Mouse (Mus musculus) natural killer cell, adult 2 months (primary cell): ENCODE data around the gene Mctp1.
A peak's percentile ranks its signal among the peaks of the same experiment; 100 is the strongest.

Experiments
- DNase-seq, 2 experiments: peaks; one replicate each; pipeline ENCODE4 v3.0.0; 2022; ENCODE audit warnings: low spot score in 2 of 2

Gene Mctp1

DNA sequence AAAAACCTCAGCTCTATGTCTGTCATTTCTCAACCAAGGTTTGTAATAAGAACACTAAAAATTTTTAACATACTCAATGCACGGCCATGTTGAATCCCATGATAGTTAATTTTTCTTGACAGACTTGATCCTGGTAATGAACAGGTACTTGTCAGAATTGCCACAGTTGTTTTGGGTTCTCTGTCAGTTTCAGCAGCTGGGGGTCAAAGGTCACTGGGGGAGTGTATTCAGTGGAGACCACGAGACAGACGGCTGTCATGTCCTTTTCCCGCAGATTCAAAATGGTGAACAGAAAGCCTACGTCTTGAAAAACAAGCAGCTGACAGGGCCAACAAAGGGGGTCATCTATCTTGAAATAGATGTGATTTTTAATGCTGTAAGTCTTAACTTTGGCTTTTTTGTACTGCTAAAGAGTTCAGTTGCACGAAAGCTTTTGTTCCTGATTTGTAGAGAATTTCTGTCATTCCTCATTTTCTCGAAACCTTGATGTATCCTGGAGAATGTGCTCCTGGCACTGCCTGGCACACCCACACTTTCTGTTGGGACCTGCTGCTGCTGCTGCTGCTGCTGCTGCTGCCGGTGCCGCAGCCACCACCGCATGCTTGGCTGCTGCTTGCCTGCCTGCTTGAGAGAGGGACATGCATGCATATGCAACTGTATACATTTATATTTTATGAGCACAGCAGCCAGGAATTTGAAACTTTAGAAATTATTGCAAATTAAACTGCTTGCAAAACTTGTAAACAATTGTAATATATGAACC is 440.8 kb downstream of the Mctp1 start:
- no peak for DNase-seq

DNA sequence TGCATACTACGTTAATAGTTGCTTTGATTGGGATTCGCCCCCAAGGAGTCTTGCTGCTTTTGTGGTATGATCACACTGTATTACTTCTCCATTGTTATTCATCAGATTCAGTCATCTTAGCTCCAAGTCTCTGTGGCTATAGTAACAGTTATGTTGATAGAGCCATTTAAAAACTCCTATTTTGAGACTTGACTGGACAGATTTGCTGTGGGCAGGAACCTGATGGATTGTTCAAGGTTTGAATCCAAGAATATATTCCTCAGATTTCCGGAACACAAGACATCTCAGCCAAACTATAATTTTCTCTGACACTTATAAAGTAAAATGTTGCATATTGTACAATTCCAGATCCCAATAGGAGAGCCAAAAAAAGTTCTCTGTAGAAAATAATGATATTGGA is 443.4 kb downstream of the Mctp1 start:
- no peak for DNase-seq

DNA sequence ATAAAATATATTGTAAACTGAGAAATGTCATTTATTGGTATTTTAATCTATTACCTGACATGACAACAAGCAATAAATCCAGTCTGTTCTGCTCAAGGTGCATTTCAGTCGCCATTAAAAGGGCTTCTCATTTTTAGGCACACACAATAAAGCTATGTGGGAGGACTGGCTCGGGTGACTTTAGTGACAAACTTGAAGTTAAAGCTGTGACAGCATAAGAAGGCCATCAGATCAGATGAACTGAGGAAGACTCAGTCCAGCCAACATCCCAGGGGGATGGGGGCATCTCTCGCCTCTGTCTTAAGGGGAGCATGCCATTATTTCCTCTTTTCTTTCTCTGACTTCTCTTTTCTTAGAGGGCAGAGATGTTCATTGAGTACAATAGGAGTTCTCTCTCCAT is 453.7 kb downstream of the Mctp1 start:
- no peak for DNase-seq

DNA sequence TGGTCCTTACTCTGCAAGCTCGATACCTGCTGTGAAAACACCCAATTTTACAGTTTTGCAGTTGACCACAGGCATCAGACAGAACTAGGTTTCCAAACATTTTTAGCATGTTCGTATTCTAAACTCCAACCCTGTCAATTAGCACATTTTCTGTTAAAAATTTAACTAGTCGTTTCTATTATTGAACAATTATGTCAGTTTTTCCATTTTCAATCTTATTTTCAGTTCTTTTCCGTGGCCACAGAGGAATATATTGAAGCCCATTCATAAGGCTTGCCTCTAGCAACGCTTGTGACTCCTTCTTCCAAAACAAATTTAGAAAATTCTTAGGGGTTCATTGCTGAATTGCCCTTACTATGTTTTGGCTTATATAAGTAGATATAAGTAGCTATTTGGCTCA is 456.4 kb downstream of the Mctp1 start:
- DNase-seq, result no peak

DNA sequence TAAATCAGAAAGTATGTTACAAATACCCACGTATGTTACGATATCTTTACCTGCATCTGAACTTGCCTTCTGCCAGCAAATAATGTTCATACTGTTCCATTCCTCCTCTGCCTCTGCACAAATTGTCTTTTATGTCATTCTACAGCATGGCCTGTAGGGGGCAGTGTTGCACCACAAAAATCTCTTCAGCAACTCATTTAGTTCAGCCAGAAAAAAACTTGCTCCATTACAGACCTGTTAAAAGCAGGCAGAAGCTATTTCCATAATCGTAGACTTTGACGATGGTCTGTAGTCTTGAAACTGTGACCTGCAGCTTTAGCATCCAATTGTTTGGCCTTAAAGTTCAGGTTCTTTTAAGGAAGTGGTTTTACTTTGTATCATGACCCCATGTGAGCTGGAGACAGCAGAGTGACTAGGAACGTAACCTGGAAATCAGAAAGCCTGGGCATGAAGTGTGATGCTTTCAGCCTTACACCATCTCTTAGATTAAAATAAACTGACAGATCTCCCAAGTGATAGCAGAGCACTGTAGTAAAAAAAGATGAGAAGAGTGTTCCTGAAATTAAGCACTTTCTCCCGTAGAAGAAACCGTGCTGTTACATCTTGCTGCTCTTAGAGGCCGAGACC is 460.4 kb downstream of the Mctp1 start:
- DNase-seq, result peak; percentile 12 to 38

DNA sequence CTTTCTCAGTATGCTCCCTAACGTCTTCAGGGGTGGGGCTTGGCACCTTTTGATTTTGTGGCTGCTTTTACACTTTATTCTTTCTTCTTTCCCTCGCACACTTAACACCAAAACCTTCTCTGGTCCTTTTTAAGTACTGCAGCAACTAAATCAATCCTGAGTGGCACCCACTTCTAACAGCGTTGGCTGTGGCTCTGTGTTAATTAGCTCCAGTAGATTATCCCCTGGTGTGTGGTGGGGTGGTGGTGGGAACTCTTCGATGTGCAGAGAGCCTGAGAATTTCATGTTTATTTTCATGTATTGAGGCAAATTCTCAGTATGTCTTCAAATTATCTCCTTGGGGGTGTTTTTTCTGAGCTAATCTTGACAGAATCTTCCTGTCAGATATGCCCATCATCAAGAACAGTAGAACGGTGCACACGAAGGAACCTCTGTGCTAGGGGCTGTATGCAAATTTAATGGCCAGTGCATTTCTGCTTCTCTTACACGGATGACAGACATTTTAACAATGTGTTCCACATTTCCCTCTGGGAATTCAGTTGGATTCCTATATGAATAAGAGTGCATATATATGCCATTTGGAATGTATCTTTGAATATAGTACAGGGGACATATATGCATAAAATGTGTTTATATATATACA is 466.2 kb downstream of the Mctp1 start:
- no peak for DNase-seq

DNA sequence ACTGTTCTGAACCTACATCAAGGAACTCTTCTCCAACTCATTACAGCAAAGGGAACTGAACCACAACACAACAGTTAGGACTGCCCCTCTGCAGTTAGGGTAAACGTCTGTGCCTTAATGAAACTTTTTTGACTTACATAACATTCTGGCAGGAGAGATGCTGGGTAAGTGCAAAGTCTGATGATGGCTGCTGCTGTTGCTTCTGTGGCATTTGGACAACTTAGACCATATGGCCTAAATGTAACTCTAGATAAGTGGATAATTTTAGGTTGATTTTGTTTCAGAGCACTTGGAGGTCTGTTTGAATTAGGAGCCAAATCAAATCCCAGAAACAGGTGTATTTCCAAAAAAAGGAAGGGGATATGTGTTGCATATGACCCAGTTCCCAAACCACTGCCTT is 470.0 kb downstream of the Mctp1 start:
- no peak for DNase-seq

DNA sequence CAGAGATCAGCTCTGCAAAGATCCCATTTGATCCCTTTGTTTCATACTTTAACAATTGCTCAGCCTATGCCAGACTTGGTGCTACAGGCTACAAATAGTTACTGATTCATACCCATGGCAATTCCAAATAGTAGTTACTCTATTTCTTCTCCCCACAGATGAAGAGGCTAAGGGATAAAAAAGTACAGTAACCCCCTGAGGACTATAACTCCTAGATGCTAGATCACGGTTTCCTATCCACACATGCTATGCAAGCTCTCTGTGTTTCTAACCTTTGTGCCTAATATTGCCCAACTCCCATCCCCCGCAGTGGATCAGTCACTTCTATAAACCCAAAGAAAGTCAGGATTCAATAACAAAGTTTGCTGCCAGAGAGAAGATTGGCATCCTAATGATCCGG is 470.7 kb downstream of the Mctp1 start:
- no peak for DNase-seq

DNA sequence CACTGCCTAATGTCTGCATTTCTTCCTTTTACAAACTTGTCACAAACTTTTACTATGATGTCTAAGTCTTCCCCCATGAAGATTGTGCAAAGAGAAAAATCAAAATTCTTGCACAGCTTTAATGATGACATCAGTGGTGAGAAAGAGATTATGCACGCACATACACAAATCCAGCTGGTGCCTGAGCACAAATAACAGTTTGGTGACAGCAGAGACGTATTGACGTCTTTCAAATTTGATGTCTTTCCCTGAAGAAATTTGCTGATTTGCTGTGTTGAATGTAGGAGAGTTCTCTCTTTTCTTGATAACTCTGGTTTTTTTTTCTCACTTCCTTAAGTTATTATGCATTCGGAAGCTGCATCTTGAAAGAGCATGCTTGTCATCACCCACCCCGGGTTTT is 472.7 kb downstream of the Mctp1 start:
- no peak for DNase-seq

DNA sequence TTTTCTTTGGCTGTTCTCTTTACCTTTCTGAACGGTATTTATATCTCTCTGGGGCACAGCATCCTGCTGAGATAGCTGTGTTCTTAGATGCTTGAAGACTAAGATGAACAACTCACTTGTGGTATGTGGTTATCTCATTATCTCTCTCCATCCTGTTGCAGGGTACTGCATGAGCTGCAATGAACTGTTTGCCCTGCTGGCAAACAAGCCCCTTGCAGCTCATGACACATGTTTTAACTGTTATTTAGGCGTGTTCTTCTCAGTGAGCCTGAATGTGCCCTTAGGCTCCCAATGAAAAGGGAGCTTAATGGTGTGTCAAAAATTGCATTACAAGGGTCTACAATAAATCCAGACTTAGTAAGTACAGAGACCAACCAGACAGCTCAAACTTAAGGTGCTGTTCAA is 473.7 kb downstream of the Mctp1 start:
- no peak for DNase-seq

DNA sequence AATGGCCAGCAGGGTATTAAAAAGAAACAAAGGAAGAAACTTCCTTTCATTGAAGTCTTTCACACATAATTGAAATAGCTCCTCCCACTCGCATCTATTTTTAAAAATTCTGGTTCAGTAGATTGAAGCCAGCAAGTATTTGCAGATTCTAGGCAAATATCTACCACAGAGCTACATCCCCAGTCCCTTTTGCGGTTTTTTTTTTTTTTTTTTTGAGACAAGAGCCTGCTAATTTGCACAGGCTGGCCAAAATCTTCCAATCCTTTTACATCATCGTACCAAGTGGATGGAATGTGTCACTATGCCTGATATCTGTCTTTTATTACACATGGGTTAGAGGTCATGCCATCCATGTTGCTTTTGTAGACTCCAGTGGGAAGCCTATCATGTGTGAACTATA is 486.0 kb downstream of the Mctp1 start:
- no peak for DNase-seq

DNA sequence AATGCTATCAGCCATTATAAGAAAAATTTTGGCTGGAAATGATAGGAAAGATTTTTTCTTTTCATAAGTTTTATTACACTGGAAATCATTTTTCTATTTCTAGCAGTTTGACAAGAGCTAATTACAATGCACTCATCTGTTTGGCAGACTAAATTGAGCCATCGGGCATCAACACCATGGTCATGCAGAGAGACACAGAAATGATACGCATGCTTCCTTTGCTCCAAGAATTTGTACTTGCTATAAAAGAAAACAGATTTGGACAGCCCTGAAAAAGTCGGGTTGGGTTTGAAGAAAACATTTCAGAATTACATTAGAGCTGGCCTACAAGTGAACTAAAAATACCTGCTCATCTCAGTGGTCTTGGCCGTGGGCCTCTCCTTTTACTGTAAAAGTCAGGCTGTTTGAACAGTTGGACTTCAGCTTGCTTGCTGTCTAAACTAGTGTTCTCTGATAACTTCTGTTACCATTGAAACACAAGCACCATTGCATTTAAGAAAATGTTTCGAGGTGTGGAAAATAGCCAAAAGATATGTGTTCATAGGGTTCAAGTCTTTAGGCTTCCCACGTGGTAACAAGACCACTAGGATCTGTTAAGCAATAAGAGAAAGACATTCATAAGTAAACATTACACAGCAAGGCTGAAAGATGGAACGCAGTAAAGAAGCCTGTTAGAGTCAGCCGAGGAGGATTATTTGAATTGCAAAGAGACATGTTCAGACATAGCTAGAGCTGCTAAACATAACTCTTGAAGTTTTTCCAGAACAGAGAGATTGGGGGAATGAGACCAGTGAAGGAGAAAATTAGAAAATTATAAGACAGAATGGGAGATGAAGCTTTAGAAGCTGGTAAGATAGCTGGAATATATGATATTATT is 493.8 kb downstream of the Mctp1 start:
- no peak for DNase-seq

DNA sequence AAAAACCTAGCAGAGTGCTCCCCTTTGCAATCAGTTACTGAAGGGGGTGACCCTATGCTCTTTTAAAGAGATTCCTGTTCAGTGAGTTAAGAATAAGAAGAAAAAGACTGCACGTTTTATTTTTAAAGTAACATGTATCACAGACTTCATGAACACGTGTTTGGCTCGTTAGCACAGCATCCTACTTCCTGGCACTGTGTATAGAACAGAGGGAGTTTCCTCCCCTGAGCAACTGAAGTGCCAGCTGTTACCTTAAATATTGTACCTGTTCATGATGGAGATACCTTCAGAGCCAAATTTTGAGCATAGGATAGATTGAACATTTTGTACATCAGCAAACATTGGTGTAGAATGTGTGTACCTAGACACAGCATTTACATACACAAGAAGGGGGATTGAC is 494.7 kb downstream of the Mctp1 start:
- DNase-seq, result no peak

DNA sequence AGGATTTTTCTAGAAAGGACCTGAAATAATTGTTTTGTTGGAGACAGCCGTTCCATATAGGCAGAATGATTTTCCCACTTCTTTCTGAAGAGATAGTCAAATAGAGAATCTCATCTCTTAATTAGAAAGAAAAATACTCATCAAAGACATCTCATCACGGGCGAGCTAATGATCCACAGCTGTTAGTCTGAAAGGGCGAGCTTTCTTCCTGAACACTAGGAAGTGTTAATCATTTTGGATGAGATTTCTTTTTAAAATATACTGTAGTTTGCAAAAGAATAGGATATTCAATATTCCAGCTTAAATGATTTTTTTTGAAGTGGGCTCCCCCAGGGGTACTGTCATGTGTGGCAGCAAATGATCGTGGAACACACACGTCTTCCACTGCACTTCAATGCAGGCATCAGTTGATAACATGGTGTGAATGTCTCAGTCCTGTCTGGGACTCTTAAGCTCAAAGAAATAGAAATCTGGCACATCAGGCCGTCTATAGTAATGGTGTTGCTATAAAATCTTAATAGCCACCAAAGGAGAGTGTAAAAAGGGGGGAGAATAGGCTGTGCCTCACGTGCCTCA is 500.3 kb downstream of the Mctp1 start:
- no peak for DNase-seq

DNA sequence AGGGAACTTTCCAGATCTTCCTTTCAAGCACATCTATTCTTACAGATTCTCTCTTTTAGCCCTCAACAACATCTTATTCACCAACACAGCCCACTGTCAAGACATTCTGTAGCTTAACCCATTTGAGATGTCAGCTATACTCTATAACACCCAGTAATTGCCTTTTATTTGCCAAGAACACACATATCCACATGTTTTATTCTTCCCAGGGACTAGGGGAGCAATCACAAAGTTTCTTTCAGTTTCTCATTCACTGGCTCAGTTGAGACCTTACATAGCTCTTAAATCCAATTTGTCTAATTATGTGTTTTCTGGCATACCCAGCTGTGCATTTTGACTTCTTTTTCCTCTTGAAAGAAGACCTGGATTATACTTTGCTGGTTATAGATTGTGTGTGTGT is 508.7 kb downstream of the Mctp1 start:
- no peak for DNase-seq

DNA sequence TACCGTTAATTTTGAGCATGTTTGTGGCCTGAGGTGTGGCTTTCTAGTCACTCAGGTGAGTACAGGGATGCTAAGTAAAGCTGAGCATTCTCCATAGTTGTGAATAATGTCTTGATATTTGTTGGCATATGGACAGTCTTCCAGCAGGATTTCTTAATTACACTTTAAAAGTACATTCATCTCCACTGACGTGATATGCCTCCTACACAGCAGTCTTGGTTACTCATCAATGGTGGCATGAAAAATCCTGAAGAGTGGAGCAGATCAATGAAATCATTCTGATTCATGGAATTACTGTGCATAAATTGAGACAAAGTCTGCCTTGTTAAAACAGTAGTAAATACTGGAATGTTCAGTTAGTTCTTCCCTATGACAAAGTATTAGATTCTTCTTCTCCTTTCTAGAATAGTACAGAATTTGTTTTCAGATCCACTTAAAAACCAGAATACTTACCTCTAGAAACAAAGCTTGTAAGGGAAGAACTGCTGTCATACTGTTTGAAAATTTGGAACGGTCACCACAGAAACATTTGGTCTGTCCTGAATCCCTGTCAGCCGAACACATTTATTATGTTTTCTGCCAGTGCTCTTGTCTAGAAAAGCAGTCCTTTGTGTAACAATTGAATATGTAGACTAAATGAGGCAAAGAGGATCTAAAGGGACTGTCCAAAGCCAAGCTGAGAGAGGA is 511.6 kb downstream of the Mctp1 start:
- no peak for DNase-seq

DNA sequence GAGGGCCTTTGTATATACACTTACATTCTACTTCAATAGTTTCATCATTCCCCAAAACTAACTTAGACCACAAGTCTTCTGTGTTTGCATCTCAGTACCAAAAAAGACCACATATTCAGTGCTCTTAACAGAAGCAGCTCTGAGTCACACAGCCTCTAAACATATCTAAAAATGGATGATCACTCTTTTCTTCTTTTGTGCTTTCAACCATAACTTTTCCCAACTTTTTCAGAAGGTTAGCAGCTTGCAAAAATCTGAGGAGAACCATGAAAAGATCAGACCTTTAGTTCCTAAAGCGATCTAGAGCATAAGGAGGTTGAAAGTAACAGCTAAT is 512.1 kb downstream of the Mctp1 start:
- DNase-seq, result no peak

DNA sequence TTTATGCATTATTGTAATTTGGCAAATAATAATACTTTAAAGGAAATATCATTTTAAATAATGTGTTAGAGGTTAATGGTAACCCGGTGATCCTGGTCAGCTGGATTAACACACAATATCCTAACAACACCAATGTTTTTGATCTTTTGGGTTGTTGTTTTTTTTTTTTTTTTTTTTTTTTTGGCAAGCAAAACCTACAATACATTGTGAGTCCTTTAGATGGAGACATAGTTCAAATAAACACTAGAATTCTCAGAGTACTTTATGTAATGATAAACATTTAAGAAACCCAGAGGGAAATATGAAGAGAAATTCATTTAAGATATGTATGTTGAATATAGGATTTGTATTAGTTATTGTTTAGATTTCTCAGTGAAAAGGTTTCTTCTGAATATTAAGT is 534.0 kb downstream of the Mctp1 start:
- DNase-seq, result no peak

DNA sequence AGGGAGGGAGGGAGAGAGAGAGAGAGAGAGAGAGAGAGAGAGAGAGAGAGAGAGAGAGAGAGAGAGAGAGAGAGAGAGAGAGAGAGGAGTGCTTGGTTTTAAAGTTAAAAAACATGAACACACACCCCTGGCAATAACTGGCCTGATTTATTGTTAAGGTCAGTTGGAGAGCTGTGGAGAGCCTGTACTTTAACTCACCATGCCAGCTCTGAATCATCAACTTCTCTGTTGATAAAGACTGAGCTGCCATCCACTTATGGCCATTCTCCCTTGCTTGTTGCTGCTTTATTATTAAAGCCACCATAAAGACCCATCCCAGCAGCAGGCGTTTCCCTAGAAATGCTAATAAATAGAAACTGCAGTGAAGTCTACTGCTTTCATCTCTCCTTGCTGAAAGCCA is 542.5 kb downstream of the Mctp1 start:
- DNase-seq, result no peak

DNA sequence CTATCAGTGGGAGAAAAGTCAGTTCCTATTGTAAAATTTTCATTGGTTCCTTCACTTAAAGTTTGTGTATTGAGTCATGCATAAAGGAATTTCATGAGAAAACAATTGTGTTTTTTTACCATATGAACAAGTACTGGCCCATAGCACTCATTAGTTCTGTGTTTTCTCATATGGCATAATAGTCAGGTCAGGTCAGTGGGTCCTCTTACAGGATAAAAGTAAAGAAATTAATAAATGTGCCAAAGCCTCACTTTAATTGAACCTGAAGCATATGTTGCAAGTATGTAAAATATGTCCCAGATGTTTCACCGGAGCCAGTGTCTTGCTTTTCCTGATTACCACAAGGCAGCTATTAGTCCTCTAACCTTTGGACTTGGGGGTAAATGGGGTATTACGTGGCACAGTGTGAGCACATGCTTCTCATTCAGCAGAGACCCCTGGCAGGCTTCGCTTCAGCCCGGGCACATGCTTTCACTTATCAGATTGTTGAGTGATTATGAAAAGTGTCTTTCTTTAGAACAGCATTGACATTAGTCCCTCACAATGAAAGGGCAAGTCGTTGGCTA is 543.6 kb downstream of the Mctp1 start:
- DNase-seq, result no peak

DNA sequence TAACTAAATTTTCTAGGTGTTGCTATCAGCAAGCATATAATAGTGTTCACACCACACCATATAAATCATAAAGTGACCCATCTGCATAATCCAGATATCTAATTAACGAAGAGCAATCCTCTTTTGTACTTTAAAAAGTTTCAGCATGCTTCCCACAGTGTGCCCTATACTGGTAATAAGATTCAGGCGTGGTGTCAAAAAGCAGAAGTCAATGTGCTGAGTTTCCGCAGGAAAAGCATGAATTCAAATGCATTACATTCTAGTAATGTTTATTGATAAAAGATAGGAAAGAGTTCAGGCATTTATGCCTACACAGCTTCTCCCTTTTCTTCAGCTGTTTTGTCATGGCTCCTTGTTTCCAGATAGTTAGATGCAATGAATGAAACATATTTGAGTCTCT is 544.8 kb downstream of the Mctp1 start:
- DNase-seq, result no peak
